Mouse (Mus musculus): ENCODE results near the gene Kdr. TPM values are rescaled to one million over a fixed set of nuclear protein-coding genes. Genes with fewer than 3 reads are reported as not detected.
A peak's percentile ranks its signal among the peaks of the same experiment; 100 is the strongest.

Kdr gene
- polyA plus RNA-seq, 1 experiment from 2014 or later: 25.5 TPM

DNA sequence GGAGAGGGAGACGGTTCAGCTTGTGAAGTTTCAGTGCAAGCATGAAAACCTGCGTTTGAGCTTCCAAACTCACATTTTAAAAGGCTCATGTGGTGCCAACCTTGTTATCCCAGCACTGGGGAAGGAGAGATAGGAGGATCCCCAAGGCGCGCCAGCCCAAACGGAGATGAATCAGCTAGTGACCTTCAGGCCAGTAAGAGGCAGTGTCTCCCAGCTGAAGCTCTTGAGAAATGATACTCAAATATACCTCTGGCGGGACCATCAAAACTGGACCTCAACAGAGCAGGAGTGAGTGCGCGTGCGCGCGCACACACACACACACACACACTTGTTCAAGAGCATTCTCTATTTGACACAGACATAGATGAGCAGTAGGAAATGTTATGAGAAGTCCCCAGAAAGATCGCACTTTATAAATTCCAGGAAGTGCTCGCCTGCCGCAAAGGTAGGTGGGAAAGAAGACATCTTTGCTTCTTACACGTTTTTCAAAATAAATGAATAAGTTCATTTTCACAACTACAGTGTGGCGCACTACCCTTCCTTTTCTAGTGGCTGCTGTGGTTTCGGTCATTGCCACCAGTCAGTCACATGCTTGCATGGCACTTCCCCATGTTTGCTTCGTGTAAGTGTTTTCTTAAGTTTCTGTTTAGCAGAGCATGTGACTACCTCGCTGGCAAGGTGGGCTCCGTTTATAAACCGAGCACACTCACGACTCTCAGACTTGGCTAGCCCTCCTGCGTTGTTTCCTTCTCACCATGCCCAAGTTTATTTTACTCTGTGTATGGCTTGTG, 2.5 kb upstream of the Kdr start:
- WGBS: 62% methylated on average over 23 of the region's 23 CpGs
- H3K27ac ChIP-seq: no peak overlapping the region
- ATAC-seq: no peak
- H3K36me3 ChIP-seq: no peaks in the 10 kb centered on the region
- no peak overlapping the region for H3K4me3 ChIP-seq (replicated peaks)
- peaks cover 13% of the 10 kb centered on the region for H3K4me1 ChIP-seq (replicated peaks)
- H3K27me3 ChIP-seq (replicated peaks): peaks cover 29% of the 10 kb centered on the region
- no peak overlapping the region for H3K4me2 ChIP-seq (replicated peaks)
- H3K9ac ChIP-seq: no peak overlapping the region
- no peaks in the 10 kb centered on the region for H3K9me3 ChIP-seq

DNA sequence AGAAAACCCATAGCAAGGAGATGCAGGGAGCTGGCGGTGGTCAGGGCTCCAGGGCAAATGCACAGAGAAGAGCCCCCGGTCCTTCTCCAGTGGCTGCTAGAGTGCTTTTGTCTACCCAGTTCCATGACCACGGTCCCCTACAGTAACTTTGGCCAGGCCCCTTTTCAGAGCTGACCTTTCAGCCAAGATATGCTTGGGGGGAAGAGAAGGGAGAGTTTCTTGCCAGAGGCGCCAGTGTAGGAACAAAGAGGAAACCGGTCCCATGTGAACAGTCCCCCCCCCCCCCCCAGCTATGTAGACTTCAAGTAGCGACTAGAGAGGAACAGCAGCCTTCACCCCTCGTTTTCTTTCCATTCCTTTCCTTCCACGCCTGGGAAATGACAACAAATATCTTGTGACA, 850 bp upstream of the Kdr start:
- Histone ChIP-seq H3K27ac (no peak overlapping the region), H3K27me3 (replicated peaks) (peaks cover 33% of the 10 kb centered on the region), H3K4me1 (replicated peaks) (peaks cover 13% of the 10 kb centered on the region), H3K9ac (no peak overlapping the region), H3K4me3 (replicated peaks) (peak overlapping the region; percentile 58), H3K36me3 (no peaks in the 10 kb centered on the region), H3K4me2 (replicated peaks) (peak overlapping the region; percentile 94), H3K9me3 (no peaks in the 10 kb centered on the region)
- ATAC-seq: no peak
- WGBS: 10% methylated on average over 8 of the region's 8 CpGs

DNA sequence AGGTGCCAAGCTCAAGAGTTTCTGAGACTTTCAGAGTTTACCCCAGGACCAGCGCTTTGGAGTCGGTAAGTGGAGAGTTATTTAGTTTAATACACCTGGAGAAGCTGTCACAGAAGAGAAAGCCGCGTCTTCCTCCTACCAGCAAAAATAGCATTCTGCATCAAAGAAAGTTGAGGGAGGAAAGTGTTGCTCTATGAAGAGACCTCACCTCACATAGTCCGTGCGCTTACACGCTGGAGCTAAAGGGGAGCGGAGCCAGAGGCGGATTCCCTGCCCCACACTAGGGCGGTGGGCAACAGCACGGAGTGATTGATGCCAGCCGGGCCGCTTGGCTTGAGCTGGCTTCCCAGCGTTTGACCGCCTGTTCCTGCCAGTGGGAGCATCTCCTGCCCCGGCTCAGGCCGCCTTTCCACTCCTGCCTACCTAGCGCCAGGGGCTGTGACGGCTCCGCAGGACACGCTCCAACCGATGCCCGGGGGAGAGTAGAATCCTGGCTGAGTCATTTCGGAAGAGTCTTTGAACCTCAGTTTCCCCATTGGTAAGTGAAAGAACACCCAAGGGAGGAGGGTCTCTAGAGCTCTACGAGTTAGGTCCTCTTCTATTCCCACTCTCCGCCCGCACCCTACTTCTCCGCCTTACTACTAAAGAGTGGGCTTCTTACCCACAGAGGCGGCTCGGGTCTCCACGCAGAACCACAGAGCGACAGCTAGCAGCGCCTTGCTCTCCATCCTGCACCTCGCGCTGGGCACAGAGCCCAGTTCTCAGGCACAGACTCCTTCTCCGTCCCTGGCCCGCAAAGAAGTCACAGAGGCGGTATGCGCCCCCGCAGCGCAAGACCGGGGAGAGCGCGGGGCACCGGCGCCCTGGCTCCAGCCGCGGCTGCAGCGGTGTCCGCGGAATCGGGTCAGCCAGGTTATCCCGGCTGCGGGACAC, 551 bp downstream of the Kdr start:
- H3K4me3 ChIP-seq (replicated peaks): peak overlapping the region; percentile 58
- peak overlapping the region; percentile 32; the same call in 1 of the 2 replicates for H3K27ac ChIP-seq
- H3K9me3 ChIP-seq: no peaks in the 10 kb centered on the region
- peaks cover 13% of the 10 kb centered on the region for H3K4me1 ChIP-seq (replicated peaks)
- no peaks in the 10 kb centered on the region for H3K36me3 ChIP-seq
- H3K9ac ChIP-seq: peak overlapping the region; percentile 52
- H3K27me3 ChIP-seq (replicated peaks): peaks cover 33% of the 10 kb centered on the region
- H3K4me2 ChIP-seq (replicated peaks): peak overlapping the region; percentile 94
- WGBS: under 1% methylated on average over 54 of the region's 54 CpGs
- peak; percentile 83 for ATAC-seq

DNA sequence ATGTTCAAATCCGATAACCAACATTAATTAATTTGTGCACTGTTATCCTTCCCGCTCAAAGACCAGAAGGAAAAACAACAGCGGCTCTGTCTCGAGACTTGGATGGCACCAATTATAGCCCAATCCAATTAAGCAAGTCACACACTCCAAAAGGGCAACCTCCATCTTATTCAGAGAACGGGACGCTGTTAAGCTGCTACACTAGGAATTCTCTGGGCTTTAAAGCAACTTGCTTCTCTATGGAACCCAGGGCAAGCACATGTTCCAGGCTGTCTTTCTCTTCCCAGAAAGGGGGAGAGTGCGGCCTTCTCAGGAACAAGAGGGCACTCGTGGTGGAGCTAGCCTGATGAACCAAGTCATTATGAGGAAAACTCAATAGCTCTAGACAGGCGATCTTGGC, 1.6 kb downstream of the Kdr start:
- H3K27me3 ChIP-seq (replicated peaks): peaks cover 33% of the 10 kb centered on the region
- H3K4me2 ChIP-seq (replicated peaks): no peak overlapping the region
- peak overlapping the region; percentile 1; the same call in 1 of the 2 replicates for H3K4me3 ChIP-seq (replicated peaks)
- H3K4me1 ChIP-seq (replicated peaks): peaks cover 13% of the 10 kb centered on the region
- H3K9me3 ChIP-seq: no peaks in the 10 kb centered on the region
- 57% methylated on average over 9 of the region's 9 CpGs for WGBS
- H3K9ac ChIP-seq: no peak overlapping the region
- no peak overlapping the region for H3K27ac ChIP-seq
- no peak for ATAC-seq
- no peaks in the 10 kb centered on the region for H3K36me3 ChIP-seq

DNA sequence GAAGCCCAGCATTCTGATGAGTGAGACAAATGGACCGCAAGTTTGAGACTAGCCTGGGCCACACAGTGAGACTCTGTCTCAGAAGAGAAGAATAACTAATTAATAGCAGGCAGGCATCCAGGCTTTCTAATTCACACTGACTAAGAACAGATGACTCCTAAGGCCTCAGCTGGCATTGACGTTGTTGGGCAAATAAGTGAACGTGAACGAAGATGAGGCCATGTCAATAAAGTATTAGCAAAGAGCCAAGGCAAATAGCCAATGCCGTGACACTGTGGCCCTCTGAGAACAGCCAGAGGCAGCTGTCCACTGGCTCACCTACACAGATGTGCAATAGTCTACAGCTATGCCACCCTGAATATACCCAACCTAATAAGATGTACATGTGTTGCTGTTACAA, 2.9 kb downstream of the Kdr start:
- Histone ChIP-seq H3K9me3 (no peaks in the 10 kb centered on the region), H3K9ac (no peak overlapping the region), H3K27ac (no peak overlapping the region), H3K4me1 (replicated peaks) (peaks cover 13% of the 10 kb centered on the region), H3K4me3 (replicated peaks) (0 out of 2 replicates have a peak overlapping the region, but pooled peaks have one; percentile 1), H3K27me3 (replicated peaks) (peaks cover 33% of the 10 kb centered on the region), H3K36me3 (no peaks in the 10 kb centered on the region), H3K4me2 (replicated peaks) (no peak overlapping the region)
- ATAC-seq: no peak
- WGBS: 55% methylated on average over 5 of the region's 5 CpGs

DNA sequence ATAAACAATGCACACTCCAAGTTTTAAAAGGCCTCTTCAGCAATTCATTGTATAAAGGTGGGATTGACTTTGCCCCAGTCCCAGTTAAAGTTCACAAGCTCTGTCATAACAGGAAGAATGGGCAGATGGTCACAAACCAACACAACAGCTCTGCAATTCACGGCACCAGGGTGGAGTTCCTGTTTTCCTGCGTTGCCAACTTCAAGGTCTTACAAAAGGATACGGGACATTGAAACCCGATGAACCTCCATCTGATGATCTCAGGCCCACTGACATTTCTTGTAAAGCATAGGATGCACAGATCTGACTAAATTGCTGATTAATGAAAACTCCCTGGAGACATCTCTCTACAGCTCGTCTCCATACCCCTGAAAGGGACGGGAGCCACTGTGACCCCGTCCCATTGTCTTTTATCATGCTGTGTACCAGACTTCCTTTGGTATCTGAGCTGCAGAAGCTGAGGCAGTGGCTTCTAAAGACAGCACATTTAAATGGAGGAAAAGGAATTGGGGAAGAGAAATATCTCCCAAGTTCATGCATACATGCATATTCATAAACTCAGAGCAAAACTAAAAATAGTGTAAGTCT, 3.6 kb downstream of the Kdr start:
- ATAC-seq: no peak
- Histone ChIP-seq H3K4me2 (replicated peaks) (no peak overlapping the region), H3K27me3 (replicated peaks) (peaks cover 27% of the 10 kb centered on the region)

DNA sequence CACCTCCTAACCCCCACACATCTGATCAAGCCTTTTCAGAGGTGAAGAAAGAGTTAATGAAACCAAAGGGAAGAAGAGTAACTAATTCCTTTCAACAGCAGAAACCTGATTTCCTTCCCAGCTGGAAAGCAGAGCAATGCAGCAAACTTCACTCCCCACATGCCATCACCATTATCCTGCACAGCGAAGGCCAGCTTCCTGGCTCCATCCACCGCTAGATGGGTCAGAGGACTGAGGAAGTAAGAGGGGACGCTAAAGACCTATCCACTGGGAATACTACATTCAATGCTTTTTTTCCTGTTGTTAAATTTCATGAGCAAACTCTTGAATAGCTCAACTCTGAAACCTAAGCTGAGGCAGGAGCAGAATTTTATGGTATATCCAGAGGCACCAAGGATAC, 8.4 kb downstream of the Kdr start:
- Histone ChIP-seq H3K4me3 (replicated peaks) (no peak overlapping the region), H3K27me3 (replicated peaks) (no peaks in the 10 kb centered on the region), H3K9me3 (no peaks in the 10 kb centered on the region), H3K4me2 (replicated peaks) (no peak overlapping the region), H3K27ac (no peak overlapping the region), H3K4me1 (replicated peaks) (no peaks in the 10 kb centered on the region), H3K36me3 (no peaks in the 10 kb centered on the region), H3K9ac (no peak overlapping the region)
- no peak for ATAC-seq
- 44% methylated on average over 3 of the region's 3 CpGs for WGBS

More for the DNA sequence above, 3.6 kb downstream of the Kdr start:
- H3K9ac ChIP-seq: no peak overlapping the region
- no peak overlapping the region for H3K27ac ChIP-seq
- 67% methylated on average over 7 of the region's 7 CpGs for WGBS
- H3K9me3 ChIP-seq: no peaks in the 10 kb centered on the region
- H3K36me3 ChIP-seq: no peaks in the 10 kb centered on the region
- H3K4me3 ChIP-seq (replicated peaks): no peak overlapping the region
- peaks cover 13% of the 10 kb centered on the region for H3K4me1 ChIP-seq (replicated peaks)

DNA sequence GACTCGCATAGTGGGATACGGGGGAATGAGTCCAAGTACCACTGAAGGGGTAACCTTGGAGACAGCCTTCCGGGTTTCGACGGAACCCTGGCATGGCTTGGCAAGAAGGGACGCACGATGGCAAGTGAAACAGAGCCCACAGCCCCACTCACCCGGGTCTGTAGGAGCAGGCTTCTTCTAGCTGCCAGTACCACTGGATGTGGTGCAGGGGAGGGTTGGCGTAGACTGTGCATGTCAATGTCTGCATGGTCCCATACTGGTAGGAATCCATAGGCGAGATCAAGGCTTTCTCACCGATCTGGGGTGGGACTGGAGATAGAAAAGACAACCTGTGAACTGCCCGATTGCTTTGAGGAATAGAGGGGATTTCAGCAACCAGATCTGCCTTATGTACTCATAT, 15.7 kb downstream of the Kdr start:
- H3K9ac ChIP-seq: no peak overlapping the region
- no peak overlapping the region for H3K4me2 ChIP-seq (replicated peaks)
- H3K36me3 ChIP-seq: no peaks in the 10 kb centered on the region
- 91% methylated on average over 12 of the region's 12 CpGs for WGBS
- no peaks in the 10 kb centered on the region for H3K9me3 ChIP-seq
- H3K4me3 ChIP-seq (replicated peaks): no peak overlapping the region
- H3K27ac ChIP-seq: no peak overlapping the region
- no peaks in the 10 kb centered on the region for H3K4me1 ChIP-seq (replicated peaks)
- H3K27me3 ChIP-seq (replicated peaks): no peaks in the 10 kb centered on the region
- no peak for ATAC-seq

DNA sequence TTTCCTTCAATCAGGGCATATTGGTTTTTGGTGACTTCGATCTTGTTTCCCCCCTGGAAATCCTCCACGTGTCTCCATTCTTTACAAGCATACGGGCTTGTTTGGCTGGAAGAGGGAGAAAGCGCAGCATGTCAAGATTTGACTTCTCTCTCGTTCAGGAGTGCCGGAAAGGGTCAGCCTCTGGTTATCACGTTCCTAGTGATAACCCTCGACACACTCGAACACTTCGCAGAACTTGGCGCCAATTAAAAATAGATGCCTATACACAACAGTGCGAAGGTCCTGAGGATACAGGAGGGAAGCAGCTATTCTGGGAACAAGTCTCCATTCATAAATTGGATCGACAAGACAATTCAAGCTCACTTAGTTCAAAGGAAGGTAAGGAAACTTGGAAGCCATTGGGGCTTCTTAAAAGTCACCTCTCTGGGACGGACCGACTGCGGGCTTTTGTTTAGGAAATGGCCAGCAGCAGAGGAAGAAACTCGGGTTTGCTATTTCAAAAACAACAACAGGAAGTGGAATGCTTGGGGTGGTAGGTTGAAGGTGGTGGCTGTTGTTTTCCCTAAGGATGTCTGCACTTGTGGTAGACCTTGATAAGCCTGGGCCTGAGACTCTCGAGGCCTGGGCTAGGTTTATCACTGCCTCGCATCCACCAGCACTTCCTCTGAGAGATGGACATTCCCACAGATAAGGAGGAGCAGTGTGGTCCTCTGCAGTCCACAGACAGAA, 16.4 kb downstream of the Kdr start:
- 74% methylated on average over 19 of the region's 19 CpGs for WGBS
- no peak overlapping the region for H3K27ac ChIP-seq
- H3K9ac ChIP-seq: no peak overlapping the region
- no peaks in the 10 kb centered on the region for H3K9me3 ChIP-seq
- no peak overlapping the region for H3K4me2 ChIP-seq (replicated peaks)
- H3K27me3 ChIP-seq (replicated peaks): no peaks in the 10 kb centered on the region
- no peaks in the 10 kb centered on the region for H3K4me1 ChIP-seq (replicated peaks)
- no peak for ATAC-seq
- no peaks in the 10 kb centered on the region for H3K36me3 ChIP-seq
- no peak overlapping the region for H3K4me3 ChIP-seq (replicated peaks)

DNA sequence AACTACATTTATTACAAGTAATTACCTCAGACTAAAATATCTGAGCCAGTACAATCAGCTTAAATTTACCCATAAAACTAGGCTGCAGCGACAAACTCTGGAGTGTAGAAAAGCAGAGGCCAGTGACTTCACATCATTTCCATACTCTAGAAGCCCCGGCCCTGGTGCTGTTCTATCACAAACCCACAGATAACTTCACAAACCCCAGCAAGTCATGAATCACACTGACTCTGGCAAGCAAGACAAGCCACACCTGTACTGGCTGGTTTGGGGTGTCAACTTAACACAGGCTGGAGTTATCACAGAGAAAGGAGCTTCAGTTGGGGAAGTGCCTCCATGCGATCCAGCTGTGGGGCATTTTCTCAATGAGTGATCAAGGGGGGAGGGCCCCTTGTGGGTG, 18.4 kb downstream of the Kdr start:
- Histone ChIP-seq H3K4me2 (replicated peaks) (no peak overlapping the region), H3K27me3 (replicated peaks) (no peaks in the 10 kb centered on the region), H3K4me3 (replicated peaks) (no peak overlapping the region), H3K36me3 (no peaks in the 10 kb centered on the region), H3K4me1 (replicated peaks) (no peaks in the 10 kb centered on the region), H3K9ac (no peak overlapping the region), H3K9me3 (no peaks in the 10 kb centered on the region), H3K27ac (no peak overlapping the region)
- no peak for ATAC-seq
- WGBS: 71% methylated on average over 3 of the region's 3 CpGs

DNA sequence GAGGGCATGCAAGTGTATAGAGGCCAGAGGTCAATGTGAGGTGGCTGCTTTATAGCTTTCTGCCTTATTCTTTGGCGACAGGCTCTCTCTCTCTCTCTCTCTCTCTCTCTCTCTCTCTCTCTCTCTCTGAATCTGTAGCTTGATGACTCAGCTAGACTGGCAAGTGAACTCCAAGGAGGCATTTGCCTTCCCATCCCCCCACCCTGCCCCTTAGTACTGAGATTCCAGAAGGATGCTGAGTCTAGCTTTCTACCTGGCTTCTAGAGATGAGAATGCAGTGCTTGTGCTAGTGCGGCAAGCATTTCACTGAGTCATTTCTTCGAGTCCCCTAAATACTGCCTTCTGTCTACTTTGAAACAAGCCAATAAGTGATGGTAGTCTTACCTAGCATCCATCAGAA, 21.7 kb downstream of the Kdr start:
- no peak for ATAC-seq
- no peak overlapping the region for H3K9ac ChIP-seq
- no peaks in the 10 kb centered on the region for H3K4me1 ChIP-seq (replicated peaks)
- 76% methylated on average over 3 of the region's 3 CpGs for WGBS
- H3K4me3 ChIP-seq (replicated peaks): no peak overlapping the region
- no peak overlapping the region for H3K4me2 ChIP-seq (replicated peaks)
- H3K27ac ChIP-seq: no peak overlapping the region
- H3K27me3 ChIP-seq (replicated peaks): no peaks in the 10 kb centered on the region
- no peaks in the 10 kb centered on the region for H3K36me3 ChIP-seq
- no peaks in the 10 kb centered on the region for H3K9me3 ChIP-seq

DNA sequence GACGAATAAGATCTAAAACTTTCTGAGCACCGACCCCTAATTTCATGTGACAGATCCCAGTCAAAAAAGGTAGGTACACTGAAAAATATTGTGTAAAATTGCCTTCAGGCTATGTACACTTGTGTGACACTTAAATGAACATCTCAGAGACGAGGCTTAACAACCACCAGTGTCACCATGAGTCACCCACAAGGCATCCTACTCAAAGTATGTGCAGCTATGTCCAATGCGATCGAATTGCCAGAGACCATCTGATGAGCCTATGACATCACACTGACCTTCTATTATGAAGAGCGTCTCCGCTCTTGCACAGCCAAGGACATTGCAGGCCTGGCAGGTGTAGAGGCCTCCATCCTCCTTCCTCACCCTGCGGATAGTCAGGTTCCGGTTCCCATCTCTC, 22.4 kb downstream of the Kdr start:
- Histone ChIP-seq H3K4me3 (replicated peaks) (no peak overlapping the region), H3K9ac (no peak overlapping the region), H3K27ac (no peak overlapping the region), H3K27me3 (replicated peaks) (no peaks in the 10 kb centered on the region), H3K9me3 (no peaks in the 10 kb centered on the region), H3K4me2 (replicated peaks) (no peak overlapping the region), H3K4me1 (replicated peaks) (no peaks in the 10 kb centered on the region), H3K36me3 (no peaks in the 10 kb centered on the region)
- ATAC-seq: no peak
- 89% methylated on average over 9 of the region's 9 CpGs for WGBS

Measured in intestine, embryonic 15.5 days (tissue).